Mouse (Mus musculus) ES-E14 (cell line): ENCODE data around the gene Cfap299.

Experiments used
- HCFC1 ChIP-seq: IDR thresholded peaks from 2 replicates; pipeline ENCODE4 v1.6.1; 2012; ENCODE audit warnings: low read length, inconsistent platforms, borderline replicate concordance; ENCODE audit not compliant: insufficient read depth
- ZNF384 ChIP-seq: IDR thresholded peaks from 2 replicates; pipeline ENCODE4 v1.6.1; 2012; ENCODE audit warnings: low read depth, low read length, inconsistent platforms

- TF ChIP-seq HCFC1 (no peak), ZNF384 (no peak)
Measured at GRCm38 (mm10) chr5:98575471-98575834, 246.3 kb downstream of the Cfap299 start.
